Mouse (Mus musculus): ENCODE measurements at regions not wholly inside any gene's neighbourhood (a gene's known extent, or its start where the extent isn't known, plus 50 kb on each side); places are given as distances from the start of the nearest gene placed in this dataset.

GRCm38 (mm10) chr2:79086280-79086679, 168.9 kb upstream of the Itga4 start:
- no peak for DNase-seq (ENCODE audit: low read depth)

DNA sequence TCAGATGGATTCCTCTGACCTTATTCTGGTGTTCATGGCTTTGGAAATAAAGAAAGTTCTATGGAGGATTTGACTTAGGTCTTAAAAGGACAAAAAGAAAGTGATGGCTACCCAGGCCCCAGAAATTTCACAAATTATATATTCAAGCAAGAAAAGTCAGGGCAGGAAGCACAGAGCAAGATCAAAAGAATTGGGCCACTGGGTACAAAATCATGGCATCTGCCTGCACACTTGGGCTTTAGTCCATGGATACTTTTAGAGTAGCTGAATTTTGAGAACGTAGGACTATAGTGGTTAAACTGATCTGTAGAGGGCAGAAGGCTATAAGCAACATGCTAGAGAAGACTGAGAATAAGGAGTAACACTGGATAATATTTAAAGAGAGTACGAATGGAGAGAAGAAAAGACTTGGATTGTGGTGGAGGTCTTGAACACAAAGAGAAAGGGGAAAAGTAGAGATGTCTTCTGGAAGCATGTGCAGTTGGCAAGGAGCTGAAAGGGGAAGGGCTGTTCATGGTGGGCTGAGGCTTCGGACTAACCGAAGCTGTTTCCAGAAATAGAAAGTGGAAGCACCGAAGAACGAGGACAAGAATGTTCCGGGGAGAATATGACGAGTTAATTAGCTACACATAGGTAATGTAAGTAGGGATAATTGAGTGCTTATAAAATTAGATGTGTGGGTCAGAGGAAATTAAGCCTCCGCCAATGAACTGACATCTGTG, 168.2 kb upstream of the Itga4 start:
- no peak for DNase-seq (ENCODE audit: low read depth)

GRCm38 (mm10) chr2:79087600-79088205, 167.5 kb upstream of the Itga4 start:
- no peak for DNase-seq (ENCODE audit: low read depth)

DNA sequence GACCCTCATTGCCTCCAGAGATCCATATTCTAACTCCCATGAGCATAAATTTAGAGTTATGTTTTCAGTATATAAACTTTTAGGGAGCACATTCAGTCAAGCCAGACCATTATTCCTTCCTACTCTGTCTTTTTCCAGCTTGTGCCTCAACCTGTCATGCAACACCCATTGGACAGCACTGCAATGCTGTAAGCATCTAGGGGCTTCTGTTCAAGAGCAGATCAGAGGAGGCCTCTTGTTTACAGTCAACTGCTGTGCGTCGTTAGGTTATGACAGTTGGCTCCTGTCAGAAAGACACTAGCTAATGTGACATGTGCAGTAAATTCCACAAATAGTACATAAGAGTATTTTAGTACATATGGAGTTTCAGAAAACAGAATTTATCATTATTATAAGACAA, 165.0 kb upstream of the Itga4 start:
- no peak for DNase-seq (ENCODE audit: low read depth)

DNA sequence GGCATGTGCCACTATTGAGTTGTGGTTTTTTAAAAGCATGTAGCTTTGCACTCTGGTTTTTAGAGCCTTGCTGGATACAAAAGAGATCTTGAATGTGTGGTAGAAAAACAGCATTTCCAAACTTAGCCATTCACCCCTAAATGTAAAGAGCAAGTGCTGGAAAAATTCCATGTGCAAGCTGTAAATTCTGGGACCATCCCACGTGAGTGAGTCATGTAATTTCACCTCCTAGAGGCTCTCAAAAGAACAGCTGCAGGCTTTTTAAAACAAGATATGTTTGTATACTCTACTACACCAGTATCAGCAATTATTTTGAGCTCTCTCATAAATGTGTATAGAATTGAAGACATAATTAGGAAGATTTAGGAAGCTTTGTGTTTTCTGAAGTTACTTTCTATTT, 160.9 kb upstream of the Itga4 start:
- peak; percentile 22 for DNase-seq (ENCODE audit: low read depth)

DNA sequence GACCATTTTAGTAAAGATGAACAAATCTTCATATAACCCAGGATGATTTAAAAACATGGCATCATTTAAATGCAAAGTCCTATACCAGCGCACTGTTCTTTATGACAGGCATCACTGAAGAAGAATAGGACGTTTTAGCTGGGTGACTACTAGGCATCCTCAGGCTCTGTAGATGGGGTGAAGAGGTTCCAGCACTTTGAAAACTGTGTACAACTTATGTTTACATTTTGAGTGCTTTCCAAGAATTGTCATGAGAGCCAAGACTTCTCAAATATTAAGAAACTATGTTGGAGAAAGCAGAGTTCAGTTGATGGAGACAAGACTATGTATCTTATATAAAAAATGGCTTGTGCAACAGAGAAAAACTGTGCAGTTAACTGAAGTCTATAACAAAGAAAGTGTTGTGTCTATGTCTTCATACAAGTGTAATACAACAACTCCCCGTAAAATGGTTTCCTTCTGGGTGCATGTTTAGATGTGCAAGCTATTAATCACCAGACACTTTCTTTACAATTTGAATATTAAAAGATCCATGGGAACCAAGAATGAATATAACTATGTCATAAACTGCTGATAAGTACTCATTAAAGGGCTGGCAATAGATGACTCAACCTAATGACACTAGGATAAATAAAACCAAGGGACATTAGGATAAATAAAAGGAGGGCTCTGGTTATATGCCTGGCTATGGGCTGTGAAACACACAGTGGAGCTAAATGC, 158.5 kb upstream of the Itga4 start:
- DNase-seq (ENCODE audit: low read depth) = no peak

- DNase-seq (ENCODE audit: low read depth) = no peak
Observed at GRCm38 (mm10) chr2:79099601-79100000, 155.6 kb upstream of the Itga4 start.

DNA sequence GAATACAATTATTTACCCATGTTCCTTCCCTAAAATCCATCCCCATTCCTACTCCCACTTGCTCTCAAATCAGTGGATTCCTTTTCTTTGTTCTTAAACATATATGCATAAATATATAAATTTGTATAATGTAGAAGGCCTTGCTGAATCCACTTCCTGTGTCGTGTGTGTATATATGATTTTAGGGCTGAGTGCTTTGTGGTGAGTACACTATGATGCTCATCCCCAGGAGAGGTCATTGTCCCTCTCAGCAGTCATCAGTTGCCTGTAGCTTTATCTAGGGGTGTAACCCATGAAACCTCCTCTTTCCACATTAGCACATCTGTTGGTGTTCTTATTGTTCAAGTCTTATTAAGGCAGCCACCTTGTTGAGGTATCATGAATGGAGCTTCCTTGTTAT, 143.6 kb upstream of the Itga4 start:
- DNase-seq (ENCODE audit: low read depth) = no peak

- DNase-seq (ENCODE audit: low read depth) = no peak
Observed at GRCm38 (mm10) chr2:79112076-79112475, 143.2 kb upstream of the Itga4 start.

GRCm38 (mm10) chr2:79120610-79121345, 134.4 kb upstream of the Itga4 start:
- no peak for DNase-seq (ENCODE audit: low read depth)

DNA sequence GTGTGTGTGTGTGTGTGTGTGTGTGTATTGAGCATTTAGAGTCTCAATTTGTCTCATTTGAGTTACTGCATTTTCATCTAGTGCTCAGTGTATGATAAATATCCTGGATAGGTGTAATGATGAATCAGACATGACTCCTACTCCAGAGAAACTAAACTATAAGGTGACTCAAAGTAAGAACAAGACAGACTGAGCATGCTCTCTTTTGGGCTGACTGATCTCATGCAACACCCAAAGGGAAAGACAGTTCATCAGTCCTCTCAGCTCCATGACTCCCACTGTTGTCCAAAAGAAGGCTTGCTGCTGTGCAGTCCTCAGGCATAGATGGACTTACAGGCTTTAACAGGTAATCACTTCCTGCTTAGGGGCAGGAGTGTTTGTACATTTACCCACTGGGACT, 132.7 kb upstream of the Itga4 start:
- no peak for DNase-seq (ENCODE audit: low read depth)

- DNase-seq (ENCODE audit: low read depth) = no peak
Observed at GRCm38 (mm10) chr2:79124272-79124976, 130.8 kb upstream of the Itga4 start.

DNA sequence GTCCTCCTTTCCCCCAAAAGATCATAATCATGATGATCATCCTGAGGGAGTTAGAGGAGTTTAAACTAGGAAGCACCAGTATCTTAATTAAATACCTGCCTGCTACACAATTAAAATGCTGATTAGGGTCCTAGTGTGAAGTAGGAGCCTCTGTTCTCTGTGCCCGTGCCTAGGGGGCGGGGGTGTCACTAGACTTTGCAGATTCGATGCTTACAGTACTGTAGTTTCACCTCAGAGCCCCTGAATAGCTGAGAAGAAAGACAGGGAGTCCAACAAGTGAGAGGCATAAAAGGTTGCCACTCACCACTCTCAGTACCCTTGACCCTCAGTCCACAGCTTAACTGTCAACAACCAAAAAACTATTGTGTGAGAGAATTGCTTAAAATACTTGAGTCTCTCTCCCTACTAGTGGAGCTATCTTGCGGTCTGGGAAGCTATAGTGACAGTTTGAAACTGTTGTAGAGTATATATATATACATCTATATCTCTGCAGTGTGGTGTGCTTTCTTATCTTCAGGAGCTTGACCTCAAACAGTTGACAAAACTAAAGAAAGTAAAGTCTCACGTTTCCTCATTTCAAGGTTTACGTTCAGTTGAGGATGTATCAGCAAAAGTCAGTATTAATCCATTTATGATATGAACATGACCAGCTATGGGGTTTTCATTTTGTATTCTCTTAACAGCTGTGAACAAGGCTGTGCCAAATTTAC, 128.9 kb upstream of the Itga4 start:
- DNase-seq (ENCODE audit: low read depth) = no peak

DNA sequence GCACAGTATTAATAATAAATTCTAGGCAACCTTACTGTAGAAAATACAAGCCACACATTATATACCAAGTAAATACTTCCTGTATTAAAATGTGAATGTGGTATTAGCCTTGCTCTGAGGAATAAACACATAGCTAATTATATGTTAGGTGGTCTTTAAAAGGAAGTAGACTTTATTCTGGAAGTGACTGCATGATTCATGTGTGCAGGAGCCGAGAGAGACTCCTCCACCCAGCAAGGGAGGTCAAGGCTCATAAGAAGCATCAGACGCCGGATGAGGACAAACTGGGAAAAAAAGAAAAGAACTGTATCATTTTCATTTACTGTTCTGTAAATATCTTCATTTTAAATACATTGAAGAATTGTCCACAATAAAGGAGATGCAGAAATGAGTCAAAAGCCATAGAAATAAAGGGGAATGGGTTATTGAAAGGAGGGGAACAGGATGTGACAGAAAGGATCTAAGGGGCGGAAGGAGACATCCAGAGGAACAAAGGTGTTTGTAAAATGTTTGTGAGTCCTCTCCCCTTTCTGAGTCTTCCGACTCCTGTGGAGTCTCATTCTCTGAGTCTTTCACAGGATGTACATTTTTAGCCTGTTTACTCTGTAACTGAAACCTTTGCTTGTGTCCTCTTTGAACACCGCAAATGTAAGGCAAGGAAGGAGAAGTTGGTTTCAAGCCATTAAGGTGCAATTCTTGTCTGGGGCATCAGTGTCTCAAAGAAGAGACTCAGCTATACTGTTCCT, 128.1 kb upstream of the Itga4 start:
- no peak for DNase-seq (ENCODE audit: low read depth)

- no peak for DNase-seq (ENCODE audit: low read depth)
Observed at GRCm38 (mm10) chr2:79127822-79128221, 127.4 kb upstream of the Itga4 start.

DNA sequence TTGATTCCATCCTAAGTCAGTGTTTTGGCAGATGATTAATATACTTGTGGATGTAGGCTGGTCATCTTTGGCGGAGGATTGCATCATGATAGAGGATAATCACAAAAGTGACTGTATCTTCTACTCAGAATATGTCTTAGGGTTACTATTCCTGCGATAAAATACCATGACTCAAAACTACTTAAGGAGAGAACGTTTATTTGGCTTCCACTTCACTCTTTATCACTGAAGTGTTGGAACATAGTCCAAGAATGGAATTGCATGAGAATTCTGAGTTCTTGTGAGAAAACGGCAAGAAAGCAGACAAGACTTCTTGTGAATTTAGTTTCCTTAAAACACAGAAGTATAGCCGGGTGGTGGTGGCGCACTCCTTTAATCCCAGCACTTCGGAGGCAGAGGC, 124.6 kb upstream of the Itga4 start:
- DNase-seq (ENCODE audit: low read depth) = no peak

DNA sequence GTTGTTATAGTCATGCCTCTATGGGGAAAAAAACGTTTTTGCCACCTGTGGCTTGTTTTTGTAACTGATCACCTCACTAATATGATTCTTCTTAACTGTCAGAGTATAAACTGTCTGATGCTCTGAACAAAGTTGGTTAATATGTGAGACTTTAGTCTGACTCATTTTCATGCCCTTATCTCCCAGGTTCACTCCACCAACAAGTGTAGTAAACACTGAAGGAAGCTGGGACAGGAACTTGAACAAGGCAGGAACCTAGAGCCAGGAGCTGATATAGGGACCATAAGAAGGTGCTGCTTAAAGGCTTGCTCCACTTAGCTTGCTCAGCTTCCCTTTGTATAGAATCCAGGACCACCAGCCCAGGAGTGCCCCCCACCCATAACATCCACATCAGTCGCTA, 124.0 kb upstream of the Itga4 start:
- no peak for DNase-seq (ENCODE audit: low read depth)

GRCm38 (mm10) chr2:79131743-79132517, 123.3 kb upstream of the Itga4 start:
- DNase-seq (ENCODE audit: low read depth) = no peak

- no peak for DNase-seq (ENCODE audit: low read depth)
Observed at GRCm38 (mm10) chr2:79132518-79132845, 122.7 kb upstream of the Itga4 start.

GRCm38 (mm10) chr2:79134281-79134680, 120.9 kb upstream of the Itga4 start:
- DNase-seq (ENCODE audit: low read depth) = no peak
